ENCODE assay signal across 8 mouse cellular contexts in the genomic region with DNA sequence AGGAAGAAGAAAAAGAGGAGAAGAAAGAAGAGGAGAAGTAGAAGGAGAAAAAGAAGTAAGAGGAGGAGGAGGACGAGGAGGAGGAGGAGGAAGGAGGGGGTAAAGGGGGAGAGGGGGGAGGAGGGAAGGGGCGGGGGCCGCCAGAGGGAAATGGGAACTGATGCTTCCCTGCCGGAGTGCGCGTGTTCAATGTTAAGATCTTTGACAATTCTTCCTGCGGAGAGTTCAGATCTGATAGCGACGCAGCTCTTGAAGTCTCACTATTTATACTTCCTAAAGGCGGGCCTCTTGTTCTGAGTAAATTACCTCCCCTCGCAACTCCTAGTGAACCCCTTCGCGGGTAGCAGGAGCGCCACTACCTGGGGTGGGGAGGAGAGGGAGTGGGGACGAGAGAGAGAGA. TPM values are rescaled to one million over a fixed set of nuclear protein-coding genes. Genes with fewer than 3 reads are reported as not detected.
DNase-seq lines count a peak whose midpoint lies in the region; ATAC-seq and TF ChIP-seq lines count a peak whose summit lies in the region.

Gene Shox2 (minus strand): TSS at position 66 of the 400 bp plus-strand sequence.

- no peak within 1 kb of the TSS for H3K27ac ChIP-seq in heart, embryonic 12.5 days (ENCODE audit: poor library complexity, severe bottlenecking)
- H3K27ac ChIP-seq in heart, embryonic 15.5 days = 0 out of 2 replicates have a peak within 1 kb of the TSS, but pooled peaks have one; percentile 19
- no peak within 1 kb of the TSS for H3K27ac ChIP-seq in liver, embryonic 14.5 days

- intact Hi-C loops in left cerebral cortex, postnatal 36 days (cut with DNase I) = loop anchor here (10.0 kb wide), 2 partner anchors 363 to 567 kb away; no protein-coding TSS in a partner anchor

- H3K27me3 ChIP-seq in heart, embryonic 12.5 days (replicated peaks) = peaks cover 59% of the 10 kb centered on the region
- H3K27me3 ChIP-seq in G1E (ENCODE audit: insufficient read depth, low read length) = peaks cover 46% of the 10 kb centered on the region
- peaks cover 66% of the 10 kb centered on the region for H3K27me3 ChIP-seq in heart, embryonic 15.5 days
- H3K27me3 ChIP-seq in liver, embryonic 14.5 days (ENCODE audit: control insufficient read depth, insufficient read depth, low read length) = peaks cover 75% of the 10 kb centered on the region

- H3K36me3 ChIP-seq in heart, embryonic 12.5 days = no peaks in the 10 kb centered on the region
- H3K36me3 ChIP-seq in G1E (replicated peaks) = no peaks in the 10 kb centered on the region
- H3K36me3 ChIP-seq in heart, embryonic 15.5 days = no peaks in the 10 kb centered on the region
- no peaks in the 10 kb centered on the region for H3K36me3 ChIP-seq in liver, embryonic 14.5 days (replicated peaks; ENCODE audit: control insufficient read depth, insufficient read depth, low read depth)

- H3K4me3 ChIP-seq in heart, embryonic 12.5 days = peak within 1 kb of the TSS; percentile 62
- H3K4me3 ChIP-seq in G1E (ENCODE audit: low read depth, low read length) = peak within 1 kb of the TSS; percentile 75
- H3K4me3 ChIP-seq in heart, embryonic 15.5 days = peak within 1 kb of the TSS; percentile 62
- peak within 1 kb of the TSS; percentile 18 to 50 for H3K4me3 ChIP-seq in liver, embryonic 14.5 days (ENCODE audit: insufficient read depth in 1 of 2, low read depth in 2 of 2, low read length in 2 of 2)

- WGBS in heart, embryonic 12.5 days = 0% methylated on average over 14 of the region's 15 CpGs
- WGBS in heart, embryonic 15.5 days = under 1% methylated on average over 14 of the region's 15 CpGs
- under 1% methylated on average over 15 of the region's 15 CpGs for WGBS in liver, embryonic 14.5 days (ENCODE audit: insufficient replicate concordance)

- H3K4me2 ChIP-seq in heart, embryonic 12.5 days = peak within 1 kb of the TSS; percentile 97
- peak within 1 kb of the TSS; percentile 96 for H3K4me2 ChIP-seq in heart, embryonic 15.5 days
- peak within 1 kb of the TSS; percentile 66 for H3K4me2 ChIP-seq in liver, embryonic 14.5 days (ENCODE audit: low read depth)

- no peaks in the 10 kb centered on the region for H3K9me3 ChIP-seq in heart, embryonic 12.5 days (replicated peaks)
- H3K9me3 ChIP-seq in G1E (replicated peaks) = peaks cover 6% of the 10 kb centered on the region
- no peaks in the 10 kb centered on the region for H3K9me3 ChIP-seq in heart, embryonic 15.5 days (replicated peaks)
- H3K9me3 ChIP-seq in liver, embryonic 14.5 days (ENCODE audit: control insufficient read depth, low read length) = no peaks in the 10 kb centered on the region

- H3K4me1 ChIP-seq in heart, embryonic 12.5 days (replicated peaks) = peaks cover 27% of the 10 kb centered on the region
- peaks cover 23% of the 10 kb centered on the region for H3K4me1 ChIP-seq in G1E (ENCODE audit: insufficient read depth, low read depth, low read length)
- peaks cover 40% of the 10 kb centered on the region for H3K4me1 ChIP-seq in heart, embryonic 15.5 days (replicated peaks)
- peaks cover 0 to 4% of the 10 kb centered on the region in 2 experiments; a peak in 2 of 4 replicates for H3K4me1 ChIP-seq in liver, embryonic 14.5 days (replicated peaks; ENCODE audit: control insufficient read depth in 2 of 2, insufficient read depth in 2 of 2, low read length in 1 of 2)

- H3K9ac ChIP-seq in heart, embryonic 12.5 days = peak within 1 kb of the TSS; percentile 59
- H3K9ac ChIP-seq in heart, embryonic 15.5 days = peak within 1 kb of the TSS; percentile 21; the same call in 1 of the 2 replicates
- no peak within 1 kb of the TSS for H3K9ac ChIP-seq in liver, embryonic 14.5 days (replicated peaks)

- no peak for ATAC-seq in heart, embryonic 12.5 days (ENCODE audit: insufficient number of reproducible peaks, low FRiP score)
- no peak for ATAC-seq in G1E (ENCODE audit: extremely low read depth, insufficient number of reproducible peaks, low FRiP score, poor library complexity, severe bottlenecking)
- no peak for ATAC-seq in heart, embryonic 15.5 days (replicated peaks; ENCODE audit: insufficient number of reproducible peaks, insufficient read depth, low FRiP score, low read depth)
- no peak for ATAC-seq in liver, embryonic 14.5 days (ENCODE audit: insufficient read depth)

- no peak for TF ChIP-seq EP300 in liver, embryonic 14.5 days (IDR thresholded peaks at IDR 0.05; ENCODE audit: low read depth)

- no peak for TF ChIP-seq CTCF in G1E (IDR thresholded peaks at IDR 0.05; ENCODE audit: low read depth, low read length)
- TF ChIP-seq CTCF in liver, embryonic 14.5 days (IDR thresholded peaks at IDR 0.05; ENCODE audit: low read depth) = no peak

- no peak for DNase-seq in heart, postnatal 4 days
- peak; percentile 12 for DNase-seq in G1E (ENCODE audit: low spot score)
- no peak for DNase-seq in liver, embryonic 14.5 days (ENCODE audit: low read depth in 3 of 3, low spot score in 3 of 3)
- no peak for DNase-seq in adrenal gland, postnatal 25 days
- DNase-seq in left cerebral cortex, postnatal 36 days (ENCODE audit: low spot score in 2 of 2) = no peak
- no peak for DNase-seq in spleen, postnatal 4 days (ENCODE audit: low spot score in 2 of 2)

RNA-seq across cellular contexts. Expression of gene Shox2, which starts in this region (rescaled TPM):
- 5.1 and 6.3 TPM in 2 replicates for polyA plus RNA-seq in heart, embryonic 12.5 days (2016; fragmentation: Nextera tagmentation; extraction: Ambion mirVana)
- total RNA-seq in heart, postnatal 4 days (2021) = 1 to 10 TPM; 2.3 to 2.6 TPM
- total RNA-seq in G1E (2014; fragmentation: Nextera tagmentation) = 3.6 TPM in 2 replicates
- 4.2 and 4.9 TPM in 2 replicates for total RNA-seq in G1E (2017)
- polyA plus RNA-seq in G1E (2012) = 2.2 and 2.7 TPM in 2 replicates
- polyA plus RNA-seq in heart, embryonic 15.5 days (2015; fragmentation: Nextera tagmentation; extraction: Ambion mirVana) = 3.9 and 6.9 TPM in 2 replicates
- polyA plus RNA-seq in liver, embryonic 14.5 days (2012; rRNA removed) = 0.06 and 0.15 TPM in 2 replicates
- 0.05 TPM in 1 of 2 replicates, not detected in the other for polyA plus RNA-seq in liver, embryonic 14.5 days (2014; fragmentation: Nextera tagmentation; extraction: Ambion mirVana)
- 1.1 and 2.0 TPM in 2 replicates for total RNA-seq in adrenal gland, postnatal 25 days (2021)
- total RNA-seq in left cerebral cortex, postnatal 36 days (2021) = under 1 TPM in 1 of 2 experiments, not detected in 1; 0.17 TPM
